Mouse (Mus musculus) retina, adult 2 months (tissue): ENCODE data around the gene Mylk.

ENCODE experiments used
- DNase-seq: peaks from one replicate; pipeline ENCODE4 v3.0.0-alpha.2; 2012; ENCODE audit warnings: low read depth, low spot score

The Mylk gene

DNA sequence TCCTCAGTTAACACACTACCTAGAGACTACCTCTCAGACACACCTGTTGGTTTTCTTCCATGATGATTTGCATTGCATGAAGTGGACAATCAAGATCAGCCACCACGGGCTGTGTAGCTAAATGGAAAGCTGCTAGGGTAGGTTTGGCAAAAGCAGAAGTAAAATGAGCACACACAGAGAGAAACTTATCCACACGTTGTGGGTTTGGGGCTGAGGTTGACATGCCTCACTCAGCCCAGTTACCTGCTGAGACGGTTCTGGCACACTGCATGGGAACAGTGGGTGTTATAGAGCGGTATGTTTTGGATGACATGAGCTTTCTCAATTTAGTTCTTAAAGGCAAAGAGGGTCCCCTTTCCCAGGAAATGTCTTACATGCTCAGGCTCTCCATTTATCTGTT, 25.1 kb downstream of the Mylk start:
- DNase-seq, result no peak

DNA sequence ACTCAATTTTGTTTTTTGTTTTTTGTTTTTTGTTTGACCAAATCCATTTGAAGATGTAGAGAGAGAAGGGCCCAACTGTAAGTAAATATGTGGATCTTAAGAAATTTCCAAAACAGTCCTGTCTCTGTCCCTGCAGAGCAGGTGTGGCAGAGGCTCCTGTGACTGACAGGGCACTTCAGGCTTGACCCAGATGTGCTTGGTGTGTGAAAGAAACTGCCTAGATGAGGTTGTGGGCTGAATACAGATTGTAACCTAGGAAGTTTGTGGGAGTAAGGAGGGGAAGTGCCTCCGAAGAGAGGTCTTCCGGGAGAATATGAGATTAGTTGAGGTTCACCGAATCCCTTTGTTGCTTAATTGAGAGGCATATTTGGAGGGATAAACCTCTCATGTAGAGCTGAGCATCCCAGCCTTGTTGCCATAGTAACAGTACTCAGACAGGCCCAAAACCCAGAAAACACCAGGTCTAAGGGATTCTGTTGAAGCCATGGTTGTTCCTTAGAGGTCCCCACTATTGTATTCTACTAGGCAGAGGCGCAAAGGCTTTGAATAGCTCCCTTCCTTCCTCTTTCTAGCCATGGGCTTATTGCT, 27.5 kb downstream of the Mylk start:
- no peak for DNase-seq

DNA sequence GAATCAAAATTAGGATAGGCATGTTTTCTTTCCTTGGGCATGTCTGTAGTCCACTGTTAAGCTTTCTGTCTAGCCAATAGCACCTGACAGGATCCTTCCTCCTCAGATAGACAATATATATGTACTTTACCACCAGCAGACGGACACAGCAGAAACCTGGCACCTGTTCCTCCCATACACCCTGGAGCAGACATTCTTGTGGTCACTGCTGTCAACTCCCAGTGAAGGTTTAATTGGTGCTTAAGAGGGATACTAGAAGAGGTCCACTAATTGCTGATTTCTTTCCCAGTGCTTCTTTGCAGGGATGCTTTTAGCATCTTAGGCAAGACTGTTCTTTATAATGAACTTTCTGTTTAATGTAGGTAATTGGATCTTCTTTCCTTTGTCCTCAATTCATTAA, 37.4 kb downstream of the Mylk start:
- no peak for DNase-seq

DNA sequence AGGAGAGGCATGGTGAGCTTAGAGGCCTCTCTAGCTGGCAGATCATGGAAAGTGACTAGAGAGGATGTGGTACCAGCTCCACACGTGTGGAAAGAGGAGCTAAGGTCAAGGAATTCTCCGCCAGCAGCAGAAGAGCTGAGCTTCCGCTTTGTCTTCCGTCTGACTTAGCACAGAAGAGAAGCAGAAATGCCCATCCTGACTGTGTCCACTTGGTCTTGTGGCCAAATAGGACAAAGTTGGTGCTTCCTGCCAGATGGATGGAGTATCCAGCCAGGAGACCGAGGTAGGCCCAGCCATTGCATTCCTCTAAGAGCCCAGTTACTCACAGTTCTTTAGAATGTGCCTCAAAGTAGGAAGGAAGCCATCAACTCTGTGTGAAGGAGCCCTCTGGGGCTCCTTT, 38.5 kb downstream of the Mylk start:
- no peak for DNase-seq

DNA sequence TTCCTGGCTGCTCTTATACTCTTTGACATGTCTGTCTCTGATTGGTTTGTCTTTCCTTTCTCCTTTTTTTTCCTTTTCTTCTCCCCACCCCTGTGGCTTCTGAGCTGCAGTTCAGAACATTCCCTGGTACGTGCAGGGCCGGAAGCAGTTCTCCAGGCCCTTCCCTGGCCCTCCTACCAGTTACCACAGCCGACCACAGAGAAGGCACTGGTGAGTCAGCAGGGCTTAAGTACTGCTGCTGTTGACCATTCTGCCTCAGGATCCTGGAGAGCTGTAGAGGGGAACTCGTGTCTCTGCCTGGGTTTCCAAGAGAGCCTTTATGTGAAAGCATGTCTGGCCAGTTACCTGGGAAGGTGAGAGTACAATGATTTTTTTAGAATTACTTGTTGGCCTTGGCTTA, 39.7 kb downstream of the Mylk start:
- no peak for DNase-seq

DNA sequence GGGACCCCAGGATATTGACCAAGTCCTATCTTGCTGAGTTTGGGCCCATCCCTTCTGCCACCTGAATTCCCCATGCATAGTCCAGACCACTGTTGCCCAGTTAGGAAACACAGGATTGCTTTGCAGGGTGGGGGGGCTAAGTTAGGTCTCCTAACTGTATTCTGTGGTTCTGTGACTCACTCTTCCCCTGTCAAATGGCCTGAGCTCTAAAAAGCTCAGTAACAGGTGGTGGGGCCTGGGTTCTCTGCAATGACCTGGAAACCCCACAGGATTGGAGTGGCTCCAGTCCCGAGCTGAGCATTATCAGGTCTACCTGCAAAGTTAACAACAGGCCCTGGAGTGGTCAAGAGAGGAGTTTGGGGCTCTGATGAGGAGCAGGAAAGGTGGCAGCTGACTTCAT, 47.5 kb downstream of the Mylk start:
- no peak for DNase-seq

DNA sequence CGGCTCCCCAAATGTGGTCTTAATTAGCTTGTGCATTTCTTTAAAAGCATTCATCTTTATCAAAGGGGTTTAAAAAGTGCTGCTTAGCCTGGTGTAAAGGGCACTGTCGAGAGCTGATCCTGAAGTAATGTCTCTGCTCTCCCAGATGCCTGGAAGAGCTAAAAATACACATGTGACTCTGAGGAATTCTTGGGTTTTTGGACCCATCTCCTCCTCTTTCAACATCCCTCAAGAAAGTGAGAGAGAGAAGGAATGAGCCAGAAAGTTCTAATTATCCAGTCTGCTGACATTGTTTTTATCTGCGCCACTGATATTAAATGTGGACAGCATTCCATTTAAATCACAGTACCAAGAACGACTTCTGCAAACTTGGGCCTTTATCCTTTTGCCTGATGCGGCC, 48.0 kb downstream of the Mylk start:
- no peak for DNase-seq

DNA sequence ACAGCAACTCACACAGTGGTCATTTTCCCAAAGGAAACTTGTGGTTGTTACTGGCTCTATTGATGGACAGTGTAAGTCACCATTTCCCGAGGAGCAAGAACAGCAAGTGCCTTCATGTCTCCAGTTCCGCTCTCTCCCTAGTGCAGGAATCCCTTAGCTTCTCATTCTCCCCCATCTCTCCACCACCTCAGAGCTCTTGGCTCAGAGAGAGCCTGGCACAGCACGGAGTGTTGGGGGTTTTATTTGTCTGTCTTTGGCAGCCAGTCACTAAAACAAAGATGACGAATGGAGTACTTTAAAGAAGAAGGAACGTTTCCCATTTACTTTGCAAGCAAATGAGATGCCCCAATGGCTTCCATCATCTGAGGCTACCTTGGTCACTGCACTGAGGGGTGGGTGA, 56.2 kb downstream of the Mylk start:
- no peak for DNase-seq

DNA sequence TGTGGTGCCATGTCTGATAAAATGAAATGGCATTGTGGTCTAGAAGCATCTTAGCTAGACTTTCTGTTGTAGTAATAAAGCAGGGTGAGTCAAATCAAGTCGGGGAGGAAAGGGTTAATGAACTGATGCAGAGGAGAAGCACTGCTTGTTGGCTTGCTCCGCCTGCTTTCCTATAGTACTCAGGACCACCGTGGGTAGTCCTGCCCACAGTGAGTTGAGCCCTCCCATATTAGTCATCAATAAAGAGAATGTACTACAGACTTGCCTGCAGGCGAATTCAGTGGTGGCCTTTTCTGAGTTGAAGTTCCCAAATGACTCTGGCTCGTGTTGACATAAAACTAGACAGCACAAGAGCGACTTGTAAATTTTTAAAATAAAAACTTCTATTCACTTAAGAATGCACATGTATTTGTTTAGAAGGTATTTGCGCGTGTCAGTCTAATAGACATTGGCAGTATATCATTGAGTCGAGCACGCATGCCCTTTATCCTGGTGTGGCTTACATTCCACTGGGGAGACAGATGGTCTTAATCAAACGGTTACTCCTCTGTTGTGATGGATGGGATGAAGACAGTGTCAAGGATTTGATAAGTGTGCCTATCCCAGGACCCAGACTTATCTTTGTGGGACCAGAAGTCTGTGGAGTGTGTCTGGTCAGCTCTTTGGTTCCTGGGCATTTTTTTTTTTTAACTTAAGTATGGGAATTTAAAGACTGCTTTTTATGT, 59.4 kb downstream of the Mylk start:
- no peak for DNase-seq

DNA sequence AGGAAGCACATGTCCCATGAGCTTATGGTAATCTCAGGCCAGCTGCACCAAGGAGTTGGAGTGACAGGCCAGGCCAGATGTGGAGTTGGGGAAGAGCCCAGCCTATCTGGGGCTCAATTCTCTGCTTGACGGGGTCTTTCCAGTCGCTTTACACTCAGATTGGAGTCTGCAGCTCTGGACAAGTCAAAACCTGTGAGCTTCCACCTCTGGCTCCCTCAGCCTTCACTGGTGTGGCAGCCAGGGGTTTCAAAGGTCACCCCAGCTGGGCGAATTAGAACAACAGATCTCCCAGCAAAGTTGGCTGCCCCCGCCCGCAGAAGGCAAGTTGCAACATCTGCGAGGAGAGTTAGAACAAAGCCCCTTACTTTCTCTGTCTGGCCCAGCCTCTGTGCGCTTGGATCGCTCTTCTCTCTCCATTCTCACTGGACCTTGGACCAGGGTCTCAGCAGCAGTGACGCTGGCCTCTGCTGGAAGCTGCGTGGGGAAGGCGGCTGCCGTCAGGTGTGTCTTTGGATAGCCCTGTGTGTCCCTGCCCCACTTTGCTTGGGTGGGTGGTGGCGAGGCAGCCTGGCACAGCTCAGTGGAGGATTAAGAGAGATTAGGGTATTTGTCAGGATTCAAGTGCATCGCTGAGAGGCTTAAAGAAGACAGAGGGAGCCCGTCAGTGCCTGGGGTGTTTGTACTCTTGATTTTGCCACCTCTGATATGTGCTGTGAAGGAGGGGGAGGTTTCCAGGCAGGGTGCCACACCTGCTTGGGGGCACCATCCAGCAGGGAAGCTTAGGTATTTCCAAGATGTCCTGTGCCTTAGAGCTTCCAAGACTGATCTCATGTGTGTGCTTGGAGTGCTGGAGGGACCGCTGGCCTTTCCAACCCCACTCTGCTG, 62.1 kb downstream of the Mylk start:
- DNase-seq, result peak; percentile 49

DNA sequence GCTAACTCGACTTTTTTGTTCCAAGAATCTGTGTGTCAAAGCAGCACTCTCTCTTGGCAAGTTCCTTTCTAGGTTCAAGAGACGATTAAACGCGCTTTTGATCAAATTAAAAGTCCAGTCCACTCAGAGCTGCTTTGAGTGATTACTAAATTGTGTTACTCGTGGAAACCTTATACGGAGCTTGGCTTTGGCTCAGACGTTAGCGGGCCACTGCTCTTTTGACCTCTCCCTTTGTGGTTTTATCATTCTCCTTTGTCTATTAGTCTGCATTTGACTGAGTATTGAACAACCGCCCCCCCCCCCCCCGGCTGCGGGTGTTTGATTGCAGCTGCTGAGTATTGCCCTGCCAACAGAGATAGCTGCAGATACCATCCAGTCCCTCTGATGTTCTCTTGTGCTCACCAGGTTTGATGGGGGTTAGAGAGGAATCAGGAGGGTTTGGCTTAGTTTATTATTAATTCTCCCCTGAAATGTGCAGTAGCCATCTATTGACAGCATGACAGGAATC, 62.8 kb downstream of the Mylk start:
- no peak for DNase-seq

DNA sequence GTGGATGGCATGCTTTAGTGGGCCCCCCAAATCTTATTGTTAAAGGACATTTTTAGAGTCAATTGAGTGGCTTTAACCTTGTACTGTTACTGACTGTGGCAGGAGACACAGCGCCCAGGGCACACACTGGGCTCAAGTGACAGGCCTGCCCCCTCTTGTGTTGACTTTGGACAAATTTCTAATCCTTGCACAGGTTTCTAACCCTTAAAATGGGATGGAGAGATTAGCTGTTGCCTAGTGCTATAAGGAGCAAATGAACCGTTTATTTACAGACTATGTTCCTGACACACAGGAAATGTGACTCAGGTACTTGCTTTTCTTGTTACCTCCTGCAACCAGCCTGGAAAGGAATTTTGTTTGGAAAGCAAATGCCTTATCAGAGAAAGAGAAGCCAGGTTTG, 67.2 kb downstream of the Mylk start:
- no peak for DNase-seq

DNA sequence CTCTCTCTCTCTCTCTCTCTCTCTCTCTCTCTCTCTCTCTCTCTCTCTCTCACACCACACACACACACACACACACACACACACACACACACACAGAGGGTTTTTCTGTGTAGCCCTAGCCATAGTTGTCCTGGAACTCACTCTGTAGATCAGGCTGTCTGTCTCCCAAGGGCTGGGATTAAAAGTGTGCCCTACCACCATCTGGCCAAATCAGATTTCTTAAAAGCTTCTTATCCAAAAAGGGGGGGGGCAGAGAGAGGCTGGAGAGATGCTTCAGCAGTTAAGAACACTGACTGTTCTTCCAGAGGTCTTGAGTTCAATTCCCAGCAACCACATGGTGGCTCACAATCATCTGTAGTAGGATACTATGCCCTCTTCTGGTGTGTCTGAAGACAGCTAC, 68.2 kb downstream of the Mylk start:
- DNase-seq, result peak; percentile 64

DNA sequence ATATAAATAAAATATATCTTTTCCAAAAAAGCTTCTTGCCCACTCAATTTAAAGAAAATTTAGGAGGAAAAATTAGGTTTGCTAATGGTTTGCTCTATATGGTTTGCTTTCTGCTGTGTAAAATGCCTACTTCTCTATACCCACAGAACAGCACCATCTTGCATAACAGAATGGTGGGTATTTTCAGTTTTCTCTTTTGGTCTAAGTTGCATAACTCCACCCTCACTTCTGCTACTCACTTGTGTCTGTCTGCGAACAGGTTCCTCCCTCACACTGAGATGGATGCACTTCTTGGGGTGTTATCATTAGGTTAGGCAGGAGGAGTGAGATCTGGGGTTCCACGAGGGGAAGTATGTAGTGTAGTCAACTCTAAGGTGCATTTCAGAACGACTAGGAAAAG, 68.6 kb downstream of the Mylk start:
- no peak for DNase-seq

DNA sequence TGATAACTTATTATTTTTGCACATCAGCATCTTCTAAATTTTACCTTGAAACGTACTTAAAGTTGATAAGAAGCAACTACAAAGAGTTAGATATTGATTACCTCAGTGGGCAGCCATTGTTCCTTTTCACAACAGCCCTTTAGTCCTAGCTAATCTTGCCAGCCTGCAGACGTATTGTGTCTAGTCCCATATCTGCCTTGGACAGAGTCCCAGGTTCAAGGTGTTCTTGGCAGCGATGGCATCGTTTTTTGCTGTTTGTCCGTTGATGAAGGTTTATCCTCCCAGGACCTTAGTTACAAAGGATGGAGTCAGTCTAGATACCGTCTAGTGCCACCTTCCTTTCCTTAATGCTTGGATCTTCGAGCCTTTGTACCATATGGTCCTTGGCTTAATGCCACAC, 69.6 kb downstream of the Mylk start:
- DNase-seq, result no peak

DNA sequence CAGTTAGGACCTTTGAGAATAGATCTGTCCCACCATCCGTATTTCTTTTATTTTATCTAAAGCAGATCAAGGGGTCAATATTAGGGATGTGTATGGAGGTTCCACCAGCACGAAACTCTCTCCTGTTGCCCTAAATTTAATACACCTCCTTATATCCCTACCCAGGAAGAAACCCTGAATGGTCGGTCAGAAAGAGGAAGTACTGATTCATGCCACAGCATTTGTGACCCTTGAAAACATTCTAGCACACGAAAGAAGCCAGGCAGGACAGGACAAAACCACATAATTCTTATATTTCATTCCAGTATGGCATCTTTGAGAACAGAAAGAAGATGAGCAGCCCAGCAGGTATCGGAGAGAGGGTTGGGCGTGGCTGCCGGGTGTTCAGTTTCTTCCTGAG, 71.5 kb downstream of the Mylk start:
- DNase-seq, result no peak

DNA sequence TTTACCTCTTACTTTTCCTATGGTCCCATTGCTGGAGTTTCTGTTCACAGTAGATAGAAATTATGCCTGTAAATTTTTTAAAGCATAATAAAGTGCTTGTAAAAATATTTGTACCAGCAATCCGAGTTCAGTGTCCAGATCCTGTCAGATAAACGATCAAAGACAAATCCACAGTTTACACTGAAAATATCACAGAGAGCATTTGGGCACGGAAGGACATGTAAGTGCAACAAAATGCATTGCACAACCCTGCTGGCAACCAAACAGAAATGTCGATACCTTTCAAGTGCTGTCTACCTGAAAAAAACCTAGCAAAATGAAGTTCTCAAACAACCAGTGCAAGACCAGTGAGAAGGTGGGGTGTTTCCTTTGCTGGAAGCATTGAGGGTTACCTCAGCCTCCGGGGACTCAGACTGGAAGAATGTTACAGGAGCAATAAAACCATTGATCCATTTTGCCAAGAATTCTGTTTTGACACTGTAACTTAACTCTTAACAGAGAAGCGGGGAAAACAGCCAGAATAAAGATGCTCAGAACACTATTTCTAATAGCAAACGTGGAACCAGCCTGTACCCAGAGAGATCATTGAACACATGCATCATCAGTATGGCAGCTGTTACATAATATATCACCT, 80.2 kb downstream of the Mylk start:
- no peak for DNase-seq

DNA sequence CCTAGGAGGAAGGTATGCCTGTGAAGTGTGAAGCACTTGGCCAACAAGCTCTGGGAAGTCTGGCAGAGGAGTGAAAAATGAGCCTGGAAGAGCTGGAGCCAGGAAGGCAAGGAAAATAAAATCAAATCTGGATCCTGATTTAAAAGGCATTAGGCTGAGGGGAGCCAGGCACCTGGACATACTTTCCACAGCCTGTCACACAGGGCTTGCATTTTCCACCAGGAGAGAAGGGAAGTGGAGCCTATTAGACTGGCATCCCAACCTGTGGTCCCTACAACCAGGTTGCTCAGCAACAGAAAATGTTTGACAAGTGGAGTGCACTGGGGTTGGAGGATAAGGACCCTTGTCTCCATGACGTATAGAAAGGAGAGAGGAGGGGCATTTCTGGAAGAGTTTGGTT, 89.5 kb downstream of the Mylk start:
- DNase-seq, result no peak

DNA sequence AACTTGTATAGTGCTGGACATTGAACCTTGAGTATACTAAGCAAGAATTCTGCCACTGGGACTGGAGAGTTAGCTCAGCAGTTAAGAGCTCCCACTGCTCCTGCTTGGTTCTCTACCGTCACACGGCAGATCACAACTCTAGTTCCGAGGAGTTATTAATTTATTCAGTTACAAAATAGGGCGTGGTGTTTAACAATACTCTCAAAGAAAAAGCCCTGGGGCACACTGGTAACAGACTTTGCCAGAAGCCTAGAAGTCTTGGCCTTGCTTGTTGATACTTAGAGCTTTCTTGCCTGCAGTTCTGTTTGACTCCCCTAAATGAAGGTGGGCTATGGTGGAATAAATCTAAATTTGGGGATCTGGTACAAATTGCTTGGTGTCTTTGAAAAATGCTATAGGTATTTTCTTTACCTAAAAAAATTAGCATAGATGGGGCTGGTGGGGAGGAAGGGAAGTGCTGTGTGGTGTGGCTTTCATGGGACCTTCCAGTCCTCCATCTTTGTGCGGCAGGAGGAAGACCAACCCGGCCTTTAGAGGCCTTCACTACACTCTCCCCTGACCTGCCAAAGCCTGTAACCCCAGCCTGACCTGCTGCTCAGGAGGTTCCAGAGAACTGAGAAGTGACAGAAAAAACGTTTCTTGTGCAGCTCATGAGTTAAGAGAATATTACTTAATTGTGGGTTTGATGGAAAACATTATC, 94.1 kb downstream of the Mylk start:
- no peak for DNase-seq

DNA sequence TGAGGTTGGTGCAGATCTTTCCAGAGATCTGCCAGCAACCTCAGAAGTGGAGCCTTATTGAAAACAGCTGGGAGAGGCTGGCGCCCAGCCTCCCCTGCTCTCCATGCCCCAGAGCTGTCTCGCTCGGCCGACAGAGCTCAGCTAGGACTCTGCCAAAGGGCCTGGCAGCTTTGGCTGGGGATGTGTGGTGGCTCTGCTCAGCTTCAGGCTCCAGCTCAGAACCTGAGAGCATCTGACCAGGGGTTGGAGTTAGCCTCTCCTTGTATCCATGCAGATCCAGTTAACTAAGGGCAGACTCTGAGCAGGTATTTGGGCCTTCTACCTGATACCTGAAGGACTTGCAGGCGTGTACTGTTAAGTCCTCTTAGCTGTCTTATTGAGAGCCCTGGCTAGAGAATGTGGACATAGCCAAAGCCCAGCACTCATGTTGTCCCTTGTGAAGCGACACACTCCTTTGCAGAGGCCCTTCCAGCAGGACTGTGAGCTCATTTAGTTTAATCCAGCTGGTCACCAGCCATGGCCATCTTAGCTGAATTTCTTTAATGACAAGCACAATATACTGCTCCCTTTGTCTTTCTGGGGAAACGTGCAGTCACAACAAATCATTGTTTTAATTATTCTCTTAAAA, 94.8 kb downstream of the Mylk start:
- no peak for DNase-seq

DNA sequence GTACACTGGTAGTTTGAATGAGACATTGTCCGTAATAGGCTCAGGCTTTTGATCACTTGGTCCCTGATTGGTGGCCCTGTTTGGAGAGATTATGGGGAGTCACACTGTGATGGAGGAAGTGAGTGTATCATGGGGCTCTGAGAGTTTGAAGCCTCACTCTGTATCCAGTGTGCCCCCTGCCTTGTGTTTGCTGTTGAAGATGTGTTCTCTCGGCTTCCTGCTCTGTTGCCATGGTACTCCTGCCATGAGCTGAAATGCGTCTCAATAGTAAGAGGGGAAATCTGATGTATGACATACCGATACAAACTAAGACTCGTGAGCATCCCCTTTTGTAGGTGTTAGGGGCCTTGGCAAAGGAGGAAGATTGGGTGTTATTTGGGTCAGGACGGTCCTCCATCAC, 99.8 kb downstream of the Mylk start:
- DNase-seq, result no peak
